Mouse (Mus musculus): ENCODE measurements around the gene Gm21411.
"Not testable (repeated sequence)": the region's sequence is repeated elsewhere in the genome, so short reads cannot be mapped to it uniquely, and the experiment has no call there.

Gm21411 gene

GRCm38 (mm10) chr4:146909386-146910137 lies at the start of gene Gm21411:
Gm21411 (minus strand) TSS chr4:146909590.
- in situ Hi-C loops (cut with MseI, MboI) = not testable (repeated sequence)

DNA sequence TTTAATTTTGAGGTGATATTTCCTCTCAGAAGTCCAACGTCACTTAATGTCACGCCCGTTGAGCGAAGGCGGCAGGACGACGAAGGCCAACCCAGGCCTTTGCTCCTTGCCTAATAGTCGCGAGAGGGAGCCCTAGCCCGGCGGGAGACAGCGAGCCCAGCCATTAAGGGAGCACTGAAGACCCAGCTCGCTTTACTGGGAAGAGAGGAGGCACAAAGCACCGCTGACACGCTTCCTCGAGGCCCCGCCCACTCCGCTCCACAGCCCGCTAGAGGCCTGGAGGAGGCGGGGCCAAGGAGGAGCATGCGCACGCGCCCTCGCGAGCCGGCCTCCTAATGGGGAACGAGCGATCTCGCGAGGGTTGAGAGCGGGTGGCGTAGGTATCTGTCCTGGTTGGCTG lies 32.3 kb upstream of the Gm21411 start:
- in situ Hi-C loops (cut with MseI, MboI) = not testable (repeated sequence)

- in situ Hi-C loops (cut with MseI, MboI) = no loop called here
Measured at GRCm38 (mm10) chr4:146932311-146933082, 23.1 kb upstream of the Gm21411 start.

DNA sequence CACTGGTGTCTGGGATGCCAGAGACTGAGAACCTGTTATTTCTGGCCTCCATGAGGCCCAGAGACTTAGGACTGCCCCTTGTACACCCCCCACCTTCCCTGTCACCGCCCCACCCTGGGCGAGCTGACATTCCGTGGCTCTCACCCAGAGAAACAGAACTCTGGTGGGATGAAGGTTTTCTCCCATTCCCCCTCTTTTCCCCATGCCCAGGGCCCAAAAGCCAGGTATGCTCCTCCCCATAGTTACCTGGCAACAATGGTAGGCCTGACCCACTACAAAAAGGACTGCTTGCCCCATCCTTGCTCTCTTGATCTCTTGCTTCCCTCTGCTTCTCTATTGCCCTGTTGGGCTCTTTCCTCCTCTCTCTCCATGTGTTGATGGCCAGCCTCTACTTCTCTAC lies 5.8 kb upstream of the Gm21411 start:
- in situ Hi-C loops (cut with MseI, MboI) = no loop called here

DNA sequence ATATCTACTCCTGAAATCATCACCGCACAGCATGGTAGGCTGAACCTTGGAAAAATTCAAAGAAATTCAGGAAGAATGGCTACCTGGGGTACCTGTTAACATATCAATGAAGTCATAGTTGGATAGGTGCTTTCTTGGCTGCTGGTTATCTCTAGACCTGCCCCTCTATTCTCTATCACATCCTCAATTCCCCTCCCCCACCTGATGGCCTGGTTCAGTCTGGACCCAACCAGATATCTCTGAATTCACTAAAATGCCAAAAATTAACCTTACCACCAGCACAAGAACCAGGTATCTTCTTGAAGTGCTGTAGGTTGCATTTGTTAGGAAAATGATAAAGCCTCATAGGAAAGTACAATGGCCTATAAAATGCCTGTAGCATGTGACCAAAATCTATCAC lies 1.3 kb downstream of the Gm21411 start:
- in situ Hi-C loops (cut with MseI, MboI) = not testable (repeated sequence)

GRCm38 (mm10) chr4:146904782-146905181 lies 4.6 kb downstream of the Gm21411 start:
- in situ Hi-C loops (cut with MseI, MboI) = not testable (repeated sequence)

- in situ Hi-C loops (cut with MseI, MboI) = not testable (repeated sequence)
Measured at GRCm38 (mm10) chr4:146903126-146903525, 6.3 kb downstream of the Gm21411 start.

Measured in mouse trophoblast stem cell (cell line).